Mouse (Mus musculus) kidney, adult 11 months (tissue): ENCODE results near the gene Kcnj6.
"Not testable (repeated sequence)": the region's sequence is repeated elsewhere in the genome, so short reads cannot be mapped to it uniquely, and the experiment has no call there.

ENCODE experiments used
- DNase-seq: peaks from one replicate; pipeline ENCODE4 v3.0.0; 2022

Gene Kcnj6

GRCm38 (mm10) chr16:94845996-94846395 lies 151.5 kb downstream of the Kcnj6 start:
- no peak for DNase-seq

GRCm38 (mm10) chr16:94844769-94845168 lies 152.7 kb downstream of the Kcnj6 start:
- DNase-seq: no peak

- no peak for DNase-seq
Observed at GRCm38 (mm10) chr16:94839398-94839797, 158.1 kb downstream of the Kcnj6 start.

- no peak for DNase-seq
Observed at GRCm38 (mm10) chr16:94837881-94838280, 159.6 kb downstream of the Kcnj6 start.

GRCm38 (mm10) chr16:94834502-94834901 lies 163.0 kb downstream of the Kcnj6 start:
- no peak for DNase-seq

- DNase-seq: no peak
Observed at GRCm38 (mm10) chr16:94828166-94828565, 169.3 kb downstream of the Kcnj6 start.

- DNase-seq: no peak
Observed at GRCm38 (mm10) chr16:94827092-94827585, 170.4 kb downstream of the Kcnj6 start.

GRCm38 (mm10) chr16:94825274-94825673 lies 172.2 kb downstream of the Kcnj6 start:
- no peak for DNase-seq

GRCm38 (mm10) chr16:94822611-94823010 lies 174.9 kb downstream of the Kcnj6 start:
- no peak for DNase-seq

GRCm38 (mm10) chr16:94821610-94822009 lies 175.9 kb downstream of the Kcnj6 start:
- no peak for DNase-seq

- DNase-seq: no peak
Observed at GRCm38 (mm10) chr16:94816391-94816790, 181.1 kb downstream of the Kcnj6 start.

GRCm38 (mm10) chr16:94815891-94816290 lies 181.6 kb downstream of the Kcnj6 start:
- DNase-seq: no peak

GRCm38 (mm10) chr16:94809286-94809685 lies 188.2 kb downstream of the Kcnj6 start:
- DNase-seq: not testable (repeated sequence)

- DNase-seq: no peak
Observed at GRCm38 (mm10) chr16:94798241-94798640, 199.3 kb downstream of the Kcnj6 start.

- no peak for DNase-seq
Observed at GRCm38 (mm10) chr16:94797366-94797765, 200.1 kb downstream of the Kcnj6 start.

GRCm38 (mm10) chr16:94793041-94793440 lies 204.5 kb downstream of the Kcnj6 start:
- DNase-seq: no peak

GRCm38 (mm10) chr16:94789958-94790357 lies 207.5 kb downstream of the Kcnj6 start:
- DNase-seq: no peak

GRCm38 (mm10) chr16:94788716-94789115 lies 208.8 kb downstream of the Kcnj6 start:
- no peak for DNase-seq

GRCm38 (mm10) chr16:94788165-94788564 lies 209.3 kb downstream of the Kcnj6 start:
- peak; percentile 4 for DNase-seq

GRCm38 (mm10) chr16:94785873-94786272 lies 211.6 kb downstream of the Kcnj6 start:
- DNase-seq: no peak

- DNase-seq: no peak
Observed at GRCm38 (mm10) chr16:94783696-94784095, 213.8 kb downstream of the Kcnj6 start.

- no peak for DNase-seq
Observed at GRCm38 (mm10) chr16:94782110-94782946, 215.2 kb downstream of the Kcnj6 start.

GRCm38 (mm10) chr16:94773928-94774327 lies 223.6 kb downstream of the Kcnj6 start:
- DNase-seq: no peak

- DNase-seq: no peak
Observed at GRCm38 (mm10) chr16:94767606-94768005, 229.9 kb downstream of the Kcnj6 start.

GRCm38 (mm10) chr16:94765129-94765528 lies 232.4 kb downstream of the Kcnj6 start:
- DNase-seq: no peak
